Mouse (Mus musculus): ENCODE measurements around the gene Gm4756. TPM values are rescaled to one million over a fixed set of nuclear protein-coding genes. Genes with fewer than 3 reads are reported as not detected.
"Not testable (repeated sequence)": the region's sequence is repeated elsewhere in the genome, so short reads cannot be mapped to it uniquely, and the experiment has no call there.

The Gm4756 gene
- polyA plus RNA-seq (2012; rRNA removed) = not detected in 2 replicates

DNA sequence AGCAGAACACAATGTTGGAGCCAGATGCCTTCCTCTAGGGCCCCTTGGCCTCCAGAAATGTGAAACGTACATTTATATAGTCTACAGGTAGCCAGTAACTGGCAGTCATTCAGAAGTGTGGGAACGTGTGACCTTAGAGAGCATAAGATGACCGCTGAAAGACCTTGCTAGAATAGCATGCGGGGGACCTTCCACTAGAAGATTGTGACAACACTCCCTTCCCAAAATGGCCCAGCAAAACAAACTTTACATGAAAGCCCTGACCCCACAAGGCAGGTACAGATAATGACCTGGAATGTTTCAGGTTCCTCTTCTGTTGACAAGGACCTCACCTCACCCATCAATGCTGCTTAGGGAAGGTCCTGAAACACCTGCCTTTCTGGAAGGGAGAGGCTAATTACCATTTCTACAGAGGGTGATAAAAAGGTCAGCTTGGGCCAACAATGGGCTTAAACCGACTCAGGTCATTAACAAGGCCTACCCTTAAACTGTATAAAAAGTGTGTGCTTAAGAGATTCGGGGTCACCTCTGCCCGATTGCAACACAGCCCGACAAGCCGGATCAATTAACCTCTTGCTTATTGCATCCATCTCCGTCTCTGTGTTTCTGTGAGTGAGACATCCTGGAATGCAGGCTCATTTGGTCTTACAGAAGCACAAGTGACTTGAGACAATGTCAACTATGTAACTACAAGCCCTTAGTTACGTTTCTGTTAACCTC, at the start of gene Gm4756:
TSS of gene Gm4756 (minus strand) at position 51 of the 720 bp plus-strand sequence.
- 88% methylated on average over 11 of the region's 11 CpGs for WGBS
- H3K27ac ChIP-seq (ENCODE audit: insufficient read depth, low read length) = no peak within 1 kb of the TSS
- no peaks in the 10 kb centered on the region for H3K27me3 ChIP-seq (ENCODE audit: control insufficient read depth, insufficient read depth, low read length)
- no peak for TF ChIP-seq CTCF (IDR thresholded peaks at IDR 0.05; ENCODE audit: borderline replicate concordance, insufficient read depth, low read depth, low read length)
- no peak for TF ChIP-seq POLR2A (IDR thresholded peaks at IDR 0.05; ENCODE audit: borderline replicate concordance, insufficient read depth, low read length)
- no peak for DNase-seq
- no peak within 1 kb of the TSS for H3K4me3 ChIP-seq (replicated peaks; ENCODE audit: insufficient read depth, low read depth, low read length)
- no peaks in the 10 kb centered on the region for H3K4me1 ChIP-seq (ENCODE audit: control insufficient read depth, insufficient read depth, low read length)

DNA sequence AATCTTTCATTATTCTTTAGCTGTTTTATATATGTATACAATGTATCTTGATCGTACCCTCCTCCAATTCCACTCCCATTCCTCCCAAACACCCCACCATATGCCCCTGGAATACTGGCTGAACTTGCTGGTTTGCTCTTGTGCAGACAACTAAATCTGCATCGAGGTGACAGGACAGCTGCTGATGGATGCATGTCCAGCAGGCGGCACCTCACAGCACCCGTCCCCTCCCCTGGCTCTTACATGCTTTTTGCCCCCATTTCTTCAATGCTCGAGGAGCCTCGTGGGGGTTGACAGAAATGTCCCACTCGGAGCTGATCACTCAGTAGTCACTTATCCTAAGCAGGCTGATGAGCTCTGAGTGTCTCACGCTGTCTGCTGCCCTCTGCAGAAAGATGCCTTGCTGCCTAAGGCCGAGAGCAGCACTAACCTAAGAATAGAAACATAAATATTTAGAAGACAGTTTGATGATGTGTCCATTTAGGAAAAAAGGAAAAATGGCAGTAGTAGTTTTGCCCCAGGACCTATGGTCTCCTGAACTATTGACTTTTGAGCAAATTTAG, 45.5 kb upstream of the Gm4756 start:
- peak; percentile 22; the same call in 1 of the 2 replicates for TF ChIP-seq CTCF (IDR thresholded peaks at IDR 0.05; ENCODE audit: borderline replicate concordance, insufficient read depth, low read depth, low read length)
- TF ChIP-seq POLR2A (IDR thresholded peaks at IDR 0.05; ENCODE audit: borderline replicate concordance, insufficient read depth, low read length) = no peak
- no peaks in the 10 kb centered on the region for H3K27me3 ChIP-seq (ENCODE audit: control insufficient read depth, insufficient read depth, low read length)
- H3K27ac ChIP-seq (ENCODE audit: insufficient read depth, low read length) = no peak overlapping the region
- no peaks in the 10 kb centered on the region for H3K4me1 ChIP-seq (ENCODE audit: control insufficient read depth, insufficient read depth, low read length)
- 14% methylated on average over 9 of the region's 9 CpGs for WGBS
- no peak overlapping the region for H3K4me3 ChIP-seq (replicated peaks; ENCODE audit: insufficient read depth, low read depth, low read length)
- DNase-seq = peak in 1 of 2 experiments; percentile 15

- TF ChIP-seq POLR2A (IDR thresholded peaks at IDR 0.05; ENCODE audit: borderline replicate concordance, insufficient read depth, low read length) (no peak), CTCF (IDR thresholded peaks at IDR 0.05; ENCODE audit: borderline replicate concordance, insufficient read depth, low read depth, low read length) (no peak)
- H3K27me3 ChIP-seq (ENCODE audit: control insufficient read depth, insufficient read depth, low read length) = no peaks in the 10 kb centered on the region
- peak overlapping the region; percentile 16 for H3K4me3 ChIP-seq (replicated peaks; ENCODE audit: insufficient read depth, low read depth, low read length)
- WGBS = 6% methylated on average over 12 of the region's 12 CpGs
- no peaks in the 10 kb centered on the region for H3K4me1 ChIP-seq (ENCODE audit: control insufficient read depth, insufficient read depth, low read length)
- H3K27ac ChIP-seq (ENCODE audit: insufficient read depth, low read length) = no peak overlapping the region
- no peak for DNase-seq
Measured at GRCm38 (mm10) chr12:72694438-72694837, 45.0 kb upstream of the Gm4756 start.

DNA sequence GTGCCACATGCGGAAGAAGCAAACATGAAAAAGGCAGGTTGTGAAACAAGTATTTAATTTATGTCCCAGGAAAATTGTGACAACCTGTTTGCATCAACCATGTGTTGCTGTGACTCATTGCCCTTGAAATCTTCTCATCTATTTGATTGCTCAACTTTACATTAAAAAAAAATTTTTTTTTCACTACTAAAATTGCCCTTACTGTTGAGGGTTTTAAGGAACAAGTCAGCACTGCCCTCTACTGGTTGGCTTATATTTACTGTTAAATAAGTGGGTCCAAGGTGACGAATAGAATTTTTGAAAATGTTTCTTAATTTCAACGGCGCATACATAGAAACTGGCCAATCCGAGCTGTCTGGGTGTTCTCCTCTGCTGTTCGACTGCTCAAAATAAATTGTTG, 44.4 kb upstream of the Gm4756 start:
- no peaks in the 10 kb centered on the region for H3K4me1 ChIP-seq (ENCODE audit: control insufficient read depth, insufficient read depth, low read length)
- 28% methylated on average over 6 of the region's 6 CpGs for WGBS
- no peak overlapping the region for H3K27ac ChIP-seq (ENCODE audit: insufficient read depth, low read length)
- TF ChIP-seq CTCF (IDR thresholded peaks at IDR 0.05; ENCODE audit: borderline replicate concordance, insufficient read depth, low read depth, low read length) (peak; percentile 19; the same call in 1 of the 2 replicates), POLR2A (IDR thresholded peaks at IDR 0.05; ENCODE audit: borderline replicate concordance, insufficient read depth, low read length) (no peak)
- DNase-seq = peak in 1 of 2 experiments; percentile 31
- H3K27me3 ChIP-seq (ENCODE audit: control insufficient read depth, insufficient read depth, low read length) = no peaks in the 10 kb centered on the region
- H3K4me3 ChIP-seq (replicated peaks; ENCODE audit: insufficient read depth, low read depth, low read length) = peak overlapping the region; percentile 16

GRCm38 (mm10) chr12:72688281-72688680, 38.8 kb upstream of the Gm4756 start:
- WGBS = 45% methylated on average over 2 of the region's 2 CpGs
- H3K27ac ChIP-seq (ENCODE audit: insufficient read depth, low read length); H3K4me1 ChIP-seq (ENCODE audit: control insufficient read depth, insufficient read depth, low read length); DNase-seq; H3K4me3 ChIP-seq (replicated peaks; ENCODE audit: insufficient read depth, low read depth, low read length); H3K27me3 ChIP-seq (ENCODE audit: control insufficient read depth, insufficient read depth, low read length): not testable (repeated sequence)

- 26% methylated on average over 6 of the region's 6 CpGs for WGBS
- not testable (repeated sequence) for DNase-seq; H3K4me1 ChIP-seq (ENCODE audit: control insufficient read depth, insufficient read depth, low read length); H3K27ac ChIP-seq (ENCODE audit: insufficient read depth, low read length); H3K4me3 ChIP-seq (replicated peaks; ENCODE audit: insufficient read depth, low read depth, low read length); H3K27me3 ChIP-seq (ENCODE audit: control insufficient read depth, insufficient read depth, low read length)
Measured at GRCm38 (mm10) chr12:72687741-72688140, 38.3 kb upstream of the Gm4756 start.

DNA sequence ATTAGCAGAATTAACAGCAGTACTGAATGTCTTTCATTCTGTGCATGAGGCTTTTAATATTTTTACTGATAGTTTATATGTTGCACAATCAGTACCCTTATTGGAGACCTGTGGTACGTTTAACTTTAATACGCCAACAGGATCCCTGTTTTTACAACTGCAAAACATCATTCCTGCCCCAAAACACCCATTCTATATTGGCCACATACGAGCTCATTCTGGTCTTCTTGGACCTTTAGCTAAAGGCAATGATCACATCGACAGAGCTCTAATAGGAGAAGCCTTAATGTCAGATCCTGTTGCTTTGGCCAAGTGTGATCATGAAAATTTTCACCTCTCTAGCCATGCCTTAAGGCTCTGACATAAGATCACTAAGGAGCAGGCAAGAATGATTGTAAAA, 37.1 kb upstream of the Gm4756 start:
- not testable (repeated sequence) for H3K4me1 ChIP-seq (ENCODE audit: control insufficient read depth, insufficient read depth, low read length); H3K27me3 ChIP-seq (ENCODE audit: control insufficient read depth, insufficient read depth, low read length); H3K4me3 ChIP-seq (replicated peaks; ENCODE audit: insufficient read depth, low read depth, low read length); H3K27ac ChIP-seq (ENCODE audit: insufficient read depth, low read length); DNase-seq
- 83% methylated on average over 4 of the region's 4 CpGs for WGBS

DNA sequence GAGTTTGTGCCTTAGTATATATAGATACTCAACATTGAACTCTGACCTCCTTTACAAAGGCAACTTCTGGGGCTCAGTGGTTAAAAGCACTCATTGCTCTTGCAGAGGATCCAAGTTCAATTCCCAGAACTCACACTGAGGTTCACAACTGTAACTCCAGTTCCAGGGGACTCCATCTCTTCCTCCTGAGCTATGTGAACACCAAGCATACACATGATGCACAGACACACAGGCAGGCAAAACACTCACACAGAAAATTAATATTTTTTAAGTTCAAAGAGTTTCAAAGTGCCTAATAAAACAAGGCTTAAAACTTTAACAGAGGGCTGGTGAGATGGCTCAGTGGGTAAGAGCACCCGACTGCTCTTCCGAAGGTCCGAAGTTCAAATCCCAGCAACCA, 34.2 kb upstream of the Gm4756 start:
- 99% methylated on average over 3 of the region's 3 CpGs for whole genome bisulfite sequencing
- Histone ChIP-seq H3K4me1 (ENCODE audit: control insufficient read depth, insufficient read depth, low read length) (no peaks in the 10 kb centered on the region), H3K27me3 (ENCODE audit: control insufficient read depth, insufficient read depth, low read length) (no peaks in the 10 kb centered on the region; the same call in 1 of the 2 replicates), H3K4me3 (replicated peaks; ENCODE audit: insufficient read depth, low read depth, low read length) (no peak overlapping the region), H3K27ac (ENCODE audit: insufficient read depth, low read length) (no peak overlapping the region)
- DNase-seq = no peak
- TF ChIP-seq CTCF (IDR thresholded peaks at IDR 0.05; ENCODE audit: borderline replicate concordance, insufficient read depth, low read depth, low read length) (no peak), POLR2A (IDR thresholded peaks at IDR 0.05; ENCODE audit: borderline replicate concordance, insufficient read depth, low read length) (no peak)

Data from cerebellum, adult 2 months (tissue).